In the genomic region with DNA sequence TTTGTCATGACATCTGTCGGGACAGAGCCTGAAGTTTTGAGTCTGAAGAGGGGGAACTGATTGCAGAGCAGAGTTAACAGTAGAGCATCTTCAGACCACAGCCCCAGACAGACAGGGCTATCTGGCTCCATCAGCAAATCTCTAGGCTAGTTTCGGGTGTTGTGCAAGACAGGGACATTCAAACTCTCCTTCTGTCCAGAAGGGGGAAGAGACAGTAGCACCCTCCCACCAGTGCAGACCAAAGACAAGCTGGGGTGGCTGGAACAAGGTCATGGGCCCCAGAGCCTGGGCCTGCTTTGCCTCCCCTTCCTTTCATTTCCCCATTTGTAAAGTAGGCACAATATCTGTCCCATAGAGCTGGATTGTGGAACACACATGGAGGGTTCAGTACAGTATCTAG, we compare ENCODE assay signal across 25 mouse cellular contexts.
A peak's percentile ranks its signal among the peaks of the same experiment; 100 is the strongest.
DNase-seq lines count a peak whose midpoint lies in the region; ATAC-seq and TF ChIP-seq lines count a peak whose summit lies in the region.
"Had no signal": no experiment of that assay in that cellular context is flagged by ENCODE, and none has a peak within 500 bp of the region (broad histone marks: within the 10 kb centered on the region; RNA-seq: fewer than 3 reads in every experiment).

No protein-coding gene starts in this region.

- no peak overlapping the region for H3K9ac ChIP-seq in forebrain, embryonic 11.5 days (ENCODE audit: low read length)
- H3K9ac ChIP-seq: embryonic facial prominence, embryonic 15.5 days; forebrain, embryonic 13.5 days; hindbrain, embryonic 14.5 days; limb, embryonic 15.5 days; lung, embryonic 14.5 days had no signal

- H3K27me3 ChIP-seq in forebrain, embryonic 11.5 days (ENCODE audit: control insufficient read depth, insufficient read depth, low read length): no peaks in the 10 kb centered on the region
- H3K27me3 ChIP-seq: embryonic facial prominence, embryonic 15.5 days; forebrain, embryonic 13.5 days; limb, embryonic 15.5 days had no signal

- no peak overlapping the region for H3K4me2 ChIP-seq in forebrain, embryonic 11.5 days (ENCODE audit: low read depth, low read length, severe bottlenecking)
- H3K4me2 ChIP-seq: embryonic facial prominence, embryonic 15.5 days; forebrain, embryonic 13.5 days; hindbrain, embryonic 14.5 days; limb, embryonic 15.5 days; lung, embryonic 14.5 days had no signal

- TF ChIP-seq POLR2A in cortical plate, adult 2 months (IDR thresholded peaks at IDR 0.05; ENCODE audit: extremely low read depth, insufficient read depth, low read length): no peak

- peak; percentile 3 for DNase-seq in heart, adult 8-10 months (ENCODE audit: low spot score)
- DNase-seq in heart, postnatal 25 days (ENCODE audit: low spot score): no peak
- DNase-seq in layer of hippocampus, adult 9-11 months: peak; percentile 83
- no peak for DNase-seq in layer of hippocampus, adult 18-20 months (ENCODE audit: low spot score in 2 of 2)
- peak; percentile 4 for DNase-seq in A20 (ENCODE audit: low read depth, low spot score)
- DNase-seq in forebrain, embryonic 11.5 days (ENCODE audit: low spot score): no peak
- DNase-seq: adrenal gland, postnatal 14 days; cerebellum, adult 11-12 months; cerebellum, postnatal 10 days; gastrocnemius, postnatal 36 days; heart, postnatal 14 days; kidney, adult 18-20 months; kidney, postnatal 36 days; lung, embryonic 14.5 days; lung, postnatal 14 days; midbrain, embryonic 14.5 days; thymus, adult 2 months; thymus, postnatal 4 days had no signal

- no peaks in the 10 kb centered on the region for H3K36me3 ChIP-seq in forebrain, embryonic 11.5 days (ENCODE audit: control insufficient read depth, insufficient read depth, low read length)
- H3K36me3 ChIP-seq: embryonic facial prominence, embryonic 10.5 days; embryonic facial prominence, embryonic 15.5 days; limb, embryonic 10.5 days; limb, embryonic 15.5 days had no signal

- no peak for ATAC-seq in forebrain, embryonic 11.5 days (replicated peaks; ENCODE audit: low FRiP score)
- ATAC-seq: forebrain, embryonic 13.5 days had no signal

- H3K4me1 ChIP-seq in cortical plate, adult 2 months (ENCODE audit: control insufficient read depth, insufficient read depth, low read length): peaks cover 22% of the 10 kb centered on the region
- H3K4me1 ChIP-seq in forebrain, embryonic 11.5 days (replicated peaks; ENCODE audit: control insufficient read depth, insufficient read depth, low read length): no peaks in the 10 kb centered on the region
- H3K4me1 ChIP-seq: embryonic facial prominence, embryonic 10.5 days; embryonic facial prominence, embryonic 15.5 days; forebrain, embryonic 13.5 days; limb, embryonic 10.5 days; limb, embryonic 15.5 days had no signal

- TF ChIP-seq CTCF in cortical plate, adult 2 months (IDR thresholded peaks at IDR 0.05; ENCODE audit: extremely low read depth, insufficient read depth, low read length): no peak

- WGBS in forebrain, embryonic 11.5 days: 84% methylated on average over 2 of the region's 2 CpGs

- intact Hi-C loops in heart, postnatal 25 days (cut with DNase I): no loop called here

- H3K4me3 ChIP-seq in cortical plate, adult 2 months (ENCODE audit: insufficient read depth, low read length): no peak overlapping the region
- H3K4me3 ChIP-seq in forebrain, embryonic 11.5 days (ENCODE audit: low read depth, low read length): no peak overlapping the region
- H3K4me3 ChIP-seq: embryonic facial prominence, embryonic 10.5 days; embryonic facial prominence, embryonic 15.5 days; forebrain, embryonic 13.5 days; limb, embryonic 10.5 days; limb, embryonic 15.5 days had no signal

- 0 out of 2 replicates have a peak overlapping the region, but pooled peaks have one; percentile 61 for H3K27ac ChIP-seq in cortical plate, adult 2 months (ENCODE audit: insufficient read depth, low read length)
- no peak overlapping the region for H3K27ac ChIP-seq in forebrain, embryonic 11.5 days (ENCODE audit: low read depth, low read length)
- H3K27ac ChIP-seq: embryonic facial prominence, embryonic 10.5 days; embryonic facial prominence, embryonic 15.5 days; forebrain, embryonic 13.5 days; hindbrain, embryonic 14.5 days; limb, embryonic 10.5 days; limb, embryonic 15.5 days had no signal

- H3K9me3 ChIP-seq in forebrain, embryonic 11.5 days (ENCODE audit: control insufficient read depth, low read length): no peaks in the 10 kb centered on the region
- H3K9me3 ChIP-seq: embryonic facial prominence, embryonic 10.5 days; embryonic facial prominence, embryonic 15.5 days; forebrain, embryonic 13.5 days; limb, embryonic 10.5 days; limb, embryonic 15.5 days had no signal

Comparison
In these comparisons a context has a peak if more than half of its experiments do, and no peak if none do; other contexts are left out.
1. DNase-seq: peak in heart, adult 8-10 months (single experiment), layer of hippocampus, adult 9-11 months (single experiment) and A20 (single experiment); none in heart, postnatal 25 days (single experiment), layer of hippocampus, adult 18-20 months (0 of 2) and forebrain, embryonic 11.5 days (single experiment).